Mouse (Mus musculus): Measurements from ENCODE around the gene Gpsm1. TPM values are rescaled to one million over a fixed set of nuclear protein-coding genes. Genes with fewer than 3 reads are reported as not detected.

Gene Gpsm1
- polyA plus RNA-seq, 1 experiment from 2014 or later: 6.9 TPM

GRCm38 (mm10) chr2:26352291-26352910 lies 37.1 kb downstream of the Gpsm1 start:
- peak; percentile 42 for ATAC-seq
- Histone ChIP-seq H3K9me3 (ENCODE audit: control insufficient read depth) (no peaks in the 10 kb centered on the region), H3K36me3 (ENCODE audit: control insufficient read depth, insufficient read depth) (peaks cover 10% of the 10 kb centered on the region; the same call in 1 of the 2 replicates), H3K9ac (ENCODE audit: low read depth, low read length) (peak overlapping the region; percentile 94), H3K4me1 (replicated peaks; ENCODE audit: control insufficient read depth, insufficient read depth, low read length) (peaks cover 10% of the 10 kb centered on the region; the same call in 1 of the 2 replicates), H3K4me3 (ENCODE audit: low read depth, low read length) (peak overlapping the region; percentile 85), H3K4me2 (replicated peaks; ENCODE audit: low read depth) (peak overlapping the region; percentile 98), H3K27ac (ENCODE audit: low read depth, low read length) (peak overlapping the region; percentile 41; the same call in 1 of the 2 replicates), H3K27me3 (replicated peaks; ENCODE audit: control insufficient read depth, insufficient read depth, low read length) (no peaks in the 10 kb centered on the region)
- no peak for TF ChIP-seq CTCF (IDR thresholded peaks at IDR 0.05; ENCODE audit: low read depth)
- 2% methylated on average over 36 of the region's 36 CpGs for WGBS

GRCm38 (mm10) chr2:26353066-26353980 lies 38.0 kb downstream of the Gpsm1 start:
- WGBS: 86% methylated on average over 11 of the region's 11 CpGs
- TF ChIP-seq CTCF (IDR thresholded peaks at IDR 0.05; ENCODE audit: low read depth): no peak
- Histone ChIP-seq H3K4me1 (replicated peaks; ENCODE audit: control insufficient read depth, insufficient read depth, low read length) (peaks cover 10% of the 10 kb centered on the region; the same call in 1 of the 2 replicates), H3K27ac (ENCODE audit: low read depth, low read length) (no peak overlapping the region), H3K9me3 (ENCODE audit: control insufficient read depth) (no peaks in the 10 kb centered on the region), H3K27me3 (replicated peaks; ENCODE audit: control insufficient read depth, insufficient read depth, low read length) (no peaks in the 10 kb centered on the region), H3K4me2 (replicated peaks; ENCODE audit: low read depth) (peak overlapping the region; percentile 98), H3K36me3 (ENCODE audit: control insufficient read depth, insufficient read depth) (peaks cover 10% of the 10 kb centered on the region; the same call in 1 of the 2 replicates), H3K9ac (ENCODE audit: low read depth, low read length) (no peak overlapping the region), H3K4me3 (ENCODE audit: low read depth, low read length) (no peak overlapping the region)
- ATAC-seq: no peak

GRCm38 (mm10) chr2:26354401-26354800 lies 39.1 kb downstream of the Gpsm1 start:
- no peak overlapping the region for H3K27ac ChIP-seq (ENCODE audit: low read depth, low read length)
- H3K9ac ChIP-seq (ENCODE audit: low read depth, low read length): no peak overlapping the region
- H3K36me3 ChIP-seq (ENCODE audit: control insufficient read depth, insufficient read depth): peaks cover 7% of the 10 kb centered on the region; the same call in 1 of the 2 replicates
- 89% methylated on average over 4 of the region's 4 CpGs for WGBS
- no peaks in the 10 kb centered on the region for H3K9me3 ChIP-seq (ENCODE audit: control insufficient read depth)
- no peak for ATAC-seq
- H3K27me3 ChIP-seq (replicated peaks; ENCODE audit: control insufficient read depth, insufficient read depth, low read length): no peaks in the 10 kb centered on the region
- H3K4me3 ChIP-seq (ENCODE audit: low read depth, low read length): no peak overlapping the region
- no peak for TF ChIP-seq CTCF (IDR thresholded peaks at IDR 0.05; ENCODE audit: low read depth)
- H3K4me2 ChIP-seq (replicated peaks; ENCODE audit: low read depth): no peak overlapping the region
- H3K4me1 ChIP-seq (replicated peaks; ENCODE audit: control insufficient read depth, insufficient read depth, low read length): peaks cover 10% of the 10 kb centered on the region; the same call in 1 of the 2 replicates

GRCm38 (mm10) chr2:26356231-26356630 lies 40.9 kb downstream of the Gpsm1 start:
- no peak for TF ChIP-seq CTCF (IDR thresholded peaks at IDR 0.05; ENCODE audit: low read depth)
- no peak overlapping the region for H3K4me3 ChIP-seq (ENCODE audit: low read depth, low read length)

GRCm38 (mm10) chr2:26356678-26357077 lies 41.4 kb downstream of the Gpsm1 start:
- H3K36me3 ChIP-seq (ENCODE audit: control insufficient read depth, insufficient read depth): no peaks in the 10 kb centered on the region; the same call in 1 of the 2 replicates
- H3K27ac ChIP-seq (ENCODE audit: low read depth, low read length): no peak overlapping the region
- no peak overlapping the region for H3K4me3 ChIP-seq (ENCODE audit: low read depth, low read length)
- 73% methylated on average over 7 of the region's 7 CpGs for WGBS
- no peak for TF ChIP-seq CTCF (IDR thresholded peaks at IDR 0.05; ENCODE audit: low read depth)
- H3K27me3 ChIP-seq (replicated peaks; ENCODE audit: control insufficient read depth, insufficient read depth, low read length): no peaks in the 10 kb centered on the region
- no peaks in the 10 kb centered on the region for H3K9me3 ChIP-seq (ENCODE audit: control insufficient read depth)
- H3K4me1 ChIP-seq (replicated peaks; ENCODE audit: control insufficient read depth, insufficient read depth, low read length): 0 out of 2 replicates have a peak, but pooled peaks cover 5% of the 10 kb centered on the region
- no peak overlapping the region for H3K9ac ChIP-seq (ENCODE audit: low read depth, low read length)
- no peak for ATAC-seq
- no peak overlapping the region for H3K4me2 ChIP-seq (replicated peaks; ENCODE audit: low read depth)

More at GRCm38 (mm10) chr2:26356231-26356630, 40.9 kb downstream of the Gpsm1 start:
- no peaks in the 10 kb centered on the region; the same call in 1 of the 2 replicates for H3K36me3 ChIP-seq (ENCODE audit: control insufficient read depth, insufficient read depth)
- no peak overlapping the region for H3K9ac ChIP-seq (ENCODE audit: low read depth, low read length)
- 0 out of 2 replicates have a peak, but pooled peaks cover 5% of the 10 kb centered on the region for H3K4me1 ChIP-seq (replicated peaks; ENCODE audit: control insufficient read depth, insufficient read depth, low read length)
- no peaks in the 10 kb centered on the region for H3K9me3 ChIP-seq (ENCODE audit: control insufficient read depth)
- 80% methylated on average over 4 of the region's 4 CpGs for WGBS
- no peak overlapping the region for H3K4me2 ChIP-seq (replicated peaks; ENCODE audit: low read depth)
- H3K27ac ChIP-seq (ENCODE audit: low read depth, low read length): no peak overlapping the region
- no peaks in the 10 kb centered on the region for H3K27me3 ChIP-seq (replicated peaks; ENCODE audit: control insufficient read depth, insufficient read depth, low read length)
- ATAC-seq: no peak

- H3K9ac ChIP-seq (ENCODE audit: low read depth, low read length): no peak overlapping the region
- H3K36me3 ChIP-seq (ENCODE audit: control insufficient read depth, insufficient read depth): no peaks in the 10 kb centered on the region; the same call in 1 of the 2 replicates
- no peaks in the 10 kb centered on the region for H3K27me3 ChIP-seq (replicated peaks; ENCODE audit: control insufficient read depth, insufficient read depth, low read length)
- H3K4me3 ChIP-seq (ENCODE audit: low read depth, low read length): no peak overlapping the region
- TF ChIP-seq CTCF (IDR thresholded peaks at IDR 0.05; ENCODE audit: low read depth): peak; percentile 66
- 57% methylated on average over 15 of the region's 15 CpGs for WGBS
- no peak overlapping the region for H3K27ac ChIP-seq (ENCODE audit: low read depth, low read length)
- 0 out of 2 replicates have a peak, but pooled peaks have one; percentile 15 for ATAC-seq
- H3K4me2 ChIP-seq (replicated peaks; ENCODE audit: low read depth): no peak overlapping the region
- 0 out of 2 replicates have a peak, but pooled peaks cover 5% of the 10 kb centered on the region for H3K4me1 ChIP-seq (replicated peaks; ENCODE audit: control insufficient read depth, insufficient read depth, low read length)
- H3K9me3 ChIP-seq (ENCODE audit: control insufficient read depth): no peaks in the 10 kb centered on the region
These were observed 42.2 kb downstream of the Gpsm1 start for GRCm38 (mm10) chr2:26357484-26357883.
